Mouse (Mus musculus) stomach, postnatal 0 days (tissue): ENCODE measurements around the gene Arl6ip1. TPM values are rescaled to one million over a fixed set of nuclear protein-coding genes. Genes with fewer than 3 reads are reported as not detected.

ENCODE experiments used
- ATAC-seq: fragments of 200-750 bp; cut with Nextera tagmentation; 2 replicates; pipeline ENCODE4 v1.8.0; 2017; ENCODE audit not compliant: low FRiP score, low TSS enrichment
- DNase-seq: peaks from one replicate; pipeline ENCODE4 v3.0.0-alpha.2; 2016; ENCODE audit warnings: low spot score
- H3K27ac ChIP-seq: fragments of 300-500 bp; sonication (generic); replicated peaks from 2 replicates; pipeline ENCODE4 v1.5.1; 2014; ENCODE audit warnings: mild to moderate bottlenecking, control low read depth
- H3K27me3 ChIP-seq: fragments of 300-500 bp; sonication (generic); 2 replicates; pipeline ENCODE4 v1.6.1; 2014; ENCODE audit warnings: low read length; ENCODE audit not compliant: control insufficient read depth, insufficient read depth
- H3K36me3 ChIP-seq: fragments of 300-500 bp; sonication (generic); 2 replicates; pipeline ENCODE4 v1.6.1; 2014; ENCODE audit warnings: low read length, mixed read lengths; ENCODE audit not compliant: control insufficient read depth, insufficient read depth
- H3K4me1 ChIP-seq: fragments of 300-500 bp; sonication (generic); replicated peaks from 2 replicates; pipeline ENCODE4 v1.6.1; 2014; ENCODE audit warnings: antibody characterized with exemption; ENCODE audit not compliant: control insufficient read depth, insufficient read depth
- H3K4me2 ChIP-seq: fragments of 300-500 bp; sonication (generic); replicated peaks from 2 replicates; pipeline ENCODE4 v1.6.1; 2014; ENCODE audit warnings: low read depth, mild to moderate bottlenecking, control low read depth, moderate library complexity
- H3K4me3 ChIP-seq: fragments of 300-500 bp; sonication (generic); 2 replicates; pipeline ENCODE4 v1.5.1; 2014; ENCODE audit warnings: low read depth, low read length, control low read depth
- H3K9ac ChIP-seq: fragments of 300-500 bp; sonication (generic); 2 replicates; pipeline ENCODE4 v1.6.1; 2014; ENCODE audit warnings: mild to moderate bottlenecking, low read length, control low read depth, mixed read lengths
- H3K9me3 ChIP-seq: fragments of 300-500 bp; sonication (generic); 2 replicates; pipeline ENCODE4 v1.6.1; 2016; ENCODE audit warnings: low read length; ENCODE audit not compliant: control insufficient read depth
- CTCF ChIP-seq: IDR thresholded peaks from 2 replicates; pipeline ENCODE4 v1.5.1; 2016; ENCODE audit warnings: antibody characterized with exemption, low read depth, mild to moderate bottlenecking, moderate library complexity
- EP300 ChIP-seq: optimal IDR thresholded peaks from 2 replicates; pipeline ENCODE3; 2016; ENCODE audit warnings: antibody characterized with exemption
- WGBS: fragments of 180-500 bp; shearing (Covaris S2); extraction: QIAGEN DNeasy Blood & Tissue Kit; methylation state at CpG from one replicate; pipeline ENCODE4 v1.1.7; 2014; 5-methylcytosine and 5-hydroxymethylcytosine counted together
- polyA plus RNA-seq: library from polyadenylated mRNA; unstranded; fragments of >200 nt; fragmentation: Nextera tagmentation; extraction: Ambion mirVana; gene quantifications from 2 replicates; pipeline ENCODE4 v1.2.1, GENCODE M21; 2015

Gene Arl6ip1
- polyA plus RNA-seq, 1 experiment from 2014 or later: 345 TPM

DNA sequence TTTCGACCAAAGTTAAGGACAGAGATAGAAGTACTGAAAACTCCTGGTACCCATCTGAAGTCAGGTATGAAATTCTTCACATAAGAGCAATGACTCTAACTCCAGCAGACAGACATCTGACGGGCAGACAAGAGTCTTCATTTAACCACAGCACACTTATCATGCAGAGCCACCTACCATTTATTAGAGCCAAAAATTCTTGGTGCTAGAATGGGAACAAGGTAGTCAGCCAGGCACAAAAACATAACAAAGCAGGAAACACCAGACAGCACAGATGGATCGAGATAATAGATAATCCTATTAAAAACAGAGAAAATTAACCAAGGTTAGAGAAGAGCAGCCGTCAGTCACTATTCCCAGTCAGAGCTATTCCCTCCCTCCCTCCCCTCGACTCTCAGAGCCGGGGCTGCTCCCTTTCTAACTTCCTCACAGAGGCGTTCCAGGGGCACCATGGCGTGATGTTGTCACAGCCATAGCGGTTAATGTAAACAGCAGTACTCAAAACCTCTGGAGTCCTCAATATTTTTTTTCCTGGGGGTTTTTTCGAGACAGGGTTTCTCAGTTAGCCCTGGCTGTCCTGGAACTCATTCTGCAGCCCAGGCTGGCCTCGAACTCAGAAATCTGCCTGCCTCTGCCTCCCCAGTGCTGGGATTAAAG is 3.1 kb downstream of the Arl6ip1 start:
- no peaks in the 10 kb centered on the region for H3K27me3 ChIP-seq
- H3K36me3 ChIP-seq: 0 out of 2 replicates have a peak, but pooled peaks cover 3% of the 10 kb centered on the region
- no peak overlapping the region for H3K4me2 ChIP-seq
- WGBS: 58% methylated on average over 11 of the region's 11 CpGs
- no peak for DNase-seq
- TF ChIP-seq CTCF (no peak), EP300 (no peak)
- H3K27ac ChIP-seq: no peak overlapping the region
- H3K4me1 ChIP-seq: no peaks in the 10 kb centered on the region
- no peak overlapping the region for H3K9ac ChIP-seq
- H3K4me3 ChIP-seq: no peak overlapping the region
- no peak for ATAC-seq
- H3K9me3 ChIP-seq: no peaks in the 10 kb centered on the region

DNA sequence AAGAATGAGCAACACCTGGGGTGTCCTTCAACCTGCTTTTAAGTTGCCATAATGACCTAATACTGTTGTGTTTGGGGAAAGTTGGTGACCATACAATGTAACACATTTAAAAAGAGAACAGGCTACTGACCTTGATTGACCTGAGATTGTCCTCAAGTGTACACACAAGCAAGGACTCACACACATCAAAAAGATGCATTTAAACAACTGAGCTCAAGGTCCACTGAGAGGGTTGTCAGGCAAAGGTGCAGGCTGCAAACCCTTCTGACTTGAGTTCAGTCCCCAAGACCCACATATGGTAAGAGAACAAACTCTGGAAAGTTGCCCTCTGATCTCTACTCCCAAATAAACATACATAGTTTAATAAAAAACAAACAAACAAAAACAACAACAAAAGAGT is 3.7 kb downstream of the Arl6ip1 start:
- Histone ChIP-seq H3K9ac (no peak overlapping the region), H3K4me2 (no peak overlapping the region), H3K27ac (no peak overlapping the region), H3K9me3 (no peaks in the 10 kb centered on the region), H3K36me3 (0 out of 2 replicates have a peak, but pooled peaks cover 3% of the 10 kb centered on the region), H3K27me3 (no peaks in the 10 kb centered on the region), H3K4me1 (no peaks in the 10 kb centered on the region), H3K4me3 (no peak overlapping the region)
- DNase-seq (no peak), ATAC-seq (no peak)
- no peak for TF ChIP-seq CTCF
- TF ChIP-seq EP300: no peak

DNA sequence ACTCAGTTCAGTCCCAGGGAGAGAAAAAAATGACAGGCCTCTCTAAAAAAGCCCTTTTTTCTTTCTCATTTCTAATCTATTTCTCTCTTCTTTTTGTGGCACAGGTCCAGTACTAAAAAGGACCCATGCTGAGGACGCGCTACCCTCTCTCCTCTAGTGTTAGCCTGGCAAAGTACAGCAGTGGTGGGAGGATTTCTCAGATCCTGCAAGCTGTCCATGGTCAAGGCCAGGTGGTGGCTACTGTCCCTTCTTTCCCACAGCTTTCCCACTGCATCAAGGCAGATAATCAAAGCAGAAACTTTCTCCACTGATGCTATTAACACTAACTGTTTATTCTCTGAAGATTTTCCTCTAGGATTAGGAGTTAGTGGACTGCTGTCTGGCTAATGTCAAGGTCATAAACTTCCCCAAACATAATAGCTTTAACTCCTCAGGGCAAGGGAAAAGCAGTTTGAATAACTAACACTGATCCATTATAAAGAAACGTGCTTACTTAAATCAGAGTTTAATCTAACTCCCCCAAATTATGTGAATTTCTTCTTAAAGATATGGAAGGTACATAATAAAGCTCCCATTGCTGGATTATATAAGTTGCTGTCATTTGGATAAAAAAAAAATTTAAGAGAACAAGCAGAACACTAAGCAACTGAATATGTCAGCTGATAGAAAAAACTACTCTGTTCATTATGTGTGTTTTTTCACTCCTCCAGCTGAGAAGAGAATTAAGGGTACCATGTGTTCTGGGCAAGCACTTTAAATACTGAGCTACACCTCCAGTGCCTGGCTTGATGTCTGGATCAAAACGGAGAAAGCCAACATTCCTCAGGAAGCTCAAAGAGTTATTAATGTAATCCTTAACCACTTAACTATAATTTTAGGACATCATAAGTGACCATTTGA is 5.7 kb downstream of the Arl6ip1 start:
- WGBS: 67% methylated on average over 4 of the region's 4 CpGs
- H3K27ac ChIP-seq: no peak overlapping the region
- peaks cover 15% of the 10 kb centered on the region for H3K36me3 ChIP-seq
- ATAC-seq: no peak
- H3K9me3 ChIP-seq: no peaks in the 10 kb centered on the region
- no peak for DNase-seq
- H3K27me3 ChIP-seq: no peaks in the 10 kb centered on the region
- no peaks in the 10 kb centered on the region; the same call in 1 of the 2 replicates for H3K4me1 ChIP-seq
- H3K4me3 ChIP-seq: no peak overlapping the region
- H3K9ac ChIP-seq: no peak overlapping the region
- TF ChIP-seq CTCF (no peak), EP300 (no peak)
- H3K4me2 ChIP-seq: no peak overlapping the region

DNA sequence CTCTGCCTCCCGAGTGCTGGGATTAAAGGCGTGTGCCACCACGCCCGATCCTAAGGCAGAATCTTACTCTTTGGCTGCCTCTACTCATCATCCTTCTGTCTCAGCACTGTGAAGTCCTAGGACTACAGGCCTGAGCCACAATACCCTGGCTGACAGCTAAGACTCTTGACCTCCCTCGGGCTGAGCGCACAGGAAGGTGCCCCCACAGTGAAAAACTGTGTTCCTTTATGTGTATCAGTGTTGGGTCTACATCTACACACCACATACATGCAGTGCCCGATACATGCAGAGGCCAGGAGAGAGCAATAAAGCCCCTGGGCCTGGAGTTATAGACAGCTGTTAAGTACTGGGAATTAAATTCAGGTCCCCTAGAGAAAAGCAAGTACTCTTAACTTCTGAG is 7.2 kb downstream of the Arl6ip1 start:
- H3K4me2 ChIP-seq: no peak overlapping the region
- 97% methylated on average over 7 of the region's 7 CpGs for WGBS
- TF ChIP-seq CTCF (no peak), EP300 (no peak)
- H3K27ac ChIP-seq: no peak overlapping the region
- peaks cover 15% of the 10 kb centered on the region for H3K36me3 ChIP-seq
- H3K27me3 ChIP-seq: no peaks in the 10 kb centered on the region
- DNase-seq (no peak), ATAC-seq (no peak)
- H3K9me3 ChIP-seq: no peaks in the 10 kb centered on the region
- no peak overlapping the region for H3K4me3 ChIP-seq
- no peaks in the 10 kb centered on the region; the same call in 1 of the 2 replicates for H3K4me1 ChIP-seq
- H3K9ac ChIP-seq: no peak overlapping the region

DNA sequence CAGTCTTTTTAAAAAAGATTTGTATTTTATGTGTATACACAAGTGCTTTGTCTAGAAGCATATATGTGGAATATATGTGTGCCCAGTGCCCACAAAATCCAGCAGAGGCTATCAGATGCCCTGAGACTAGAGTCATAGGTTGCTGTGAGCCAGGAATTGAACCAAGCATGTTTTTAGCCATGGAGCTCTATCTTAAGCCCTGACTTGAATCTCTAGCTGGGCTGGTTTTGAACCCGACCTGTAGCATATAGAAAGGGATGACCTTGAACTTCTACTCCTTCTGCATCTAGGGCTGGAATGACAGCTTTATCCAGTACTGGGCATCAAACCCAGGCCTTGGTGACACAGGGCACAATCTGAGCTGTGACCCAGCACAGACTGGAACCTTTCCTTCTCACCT is 8.8 kb downstream of the Arl6ip1 start:
- ATAC-seq (no peak), DNase-seq (no peak)
- no peaks in the 10 kb centered on the region for H3K27me3 ChIP-seq
- no peaks in the 10 kb centered on the region for H3K9me3 ChIP-seq
- WGBS: 76% methylated on average over 1 of the region's 1 CpGs
- no peak overlapping the region for H3K27ac ChIP-seq
- no peak overlapping the region for H3K4me3 ChIP-seq
- H3K9ac ChIP-seq: no peak overlapping the region
- H3K4me2 ChIP-seq: no peak overlapping the region
- H3K4me1 ChIP-seq: no peaks in the 10 kb centered on the region; the same call in 1 of the 2 replicates
- TF ChIP-seq CTCF (no peak), EP300 (no peak)
- H3K36me3 ChIP-seq: peaks cover 12% of the 10 kb centered on the region

DNA sequence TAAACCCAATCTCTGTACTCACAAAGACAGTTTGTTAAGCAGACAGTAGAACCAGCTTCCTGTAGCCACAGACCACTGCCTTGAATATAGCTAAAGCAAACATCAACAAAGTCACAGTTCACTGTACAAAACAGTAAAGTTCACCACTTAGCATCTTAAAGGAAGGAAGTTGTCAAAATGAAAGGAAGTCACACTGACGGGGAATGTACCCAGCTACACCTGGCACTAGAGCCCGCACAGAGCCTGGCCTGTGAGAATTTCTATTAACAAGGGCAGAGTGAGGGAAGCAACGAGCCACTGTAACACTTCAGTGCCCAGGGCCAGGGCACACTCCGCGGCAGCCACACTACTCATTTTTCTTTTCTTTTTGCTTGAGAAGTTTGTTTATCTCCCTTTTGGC is 9.5 kb downstream of the Arl6ip1 start:
- H3K36me3 ChIP-seq: peaks cover 12% of the 10 kb centered on the region
- ATAC-seq (no peak), DNase-seq (no peak)

More for the DNA sequence above, 9.5 kb downstream of the Arl6ip1 start:
- no peak overlapping the region for H3K9ac ChIP-seq
- H3K4me2 ChIP-seq: no peak overlapping the region
- H3K27me3 ChIP-seq: no peaks in the 10 kb centered on the region
- H3K27ac ChIP-seq: peak overlapping the region; percentile 40; the same call in 1 of the 2 replicates
- 69% methylated on average over 5 of the region's 5 CpGs for WGBS
- TF ChIP-seq EP300 (no peak), CTCF (no peak)
- peaks cover 2% of the 10 kb centered on the region; the same call in 1 of the 2 replicates for H3K4me1 ChIP-seq
- H3K9me3 ChIP-seq: no peaks in the 10 kb centered on the region
- H3K4me3 ChIP-seq: no peak overlapping the region
